Mouse (Mus musculus): ENCODE data around the gene Szrd1.

GRCm38 (mm10) chr4:141136126-141136525, 3.4 kb downstream of the Szrd1 start:
- no peak for TF ChIP-seq GATA1 (IDR thresholded peaks at IDR 0.05; ENCODE audit: low read length)
- TF ChIP-seq TAL1 (IDR thresholded peaks at IDR 0.05; ENCODE audit: low read length): no peak
